Mouse (Mus musculus): ENCODE data around the gene Olfr435.
"Not testable (repeated sequence)": the region's sequence is repeated elsewhere in the genome, so short reads cannot be mapped to it uniquely, and the experiment has no call there.

Gene Olfr435

GRCm38 (mm10) chr6:43196781-43197180 is at the start of gene Olfr435:
Olfr435 (plus strand) TSS chr6:43197146.
- DNase-seq (ENCODE audit: low spot score), result no peak

GRCm38 (mm10) chr6:43159502-43159901 is 37.4 kb upstream of the Olfr435 start:
- DNase-seq (ENCODE audit: low spot score), result no peak

GRCm38 (mm10) chr6:43162982-43163381 is 34.0 kb upstream of the Olfr435 start, which contains the start of gene Olfr437:
Olfr437 (plus strand) TSS chr6:43163282.
- DNase-seq (ENCODE audit: low spot score), result no peak

GRCm38 (mm10) chr6:43167246-43167645 is 29.7 kb upstream of the Olfr435 start:
- no peak for DNase-seq (ENCODE audit: low spot score)

- DNase-seq (ENCODE audit: low spot score), result no peak
Observed at GRCm38 (mm10) chr6:43171840-43172239, 25.1 kb upstream of the Olfr435 start, which contains the start of gene Olfr13. Olfr13 (plus strand) TSS chr6:43172140.

- DNase-seq (ENCODE audit: low spot score), result no peak
Observed at GRCm38 (mm10) chr6:43178129-43178528, 18.8 kb upstream of the Olfr435 start.

GRCm38 (mm10) chr6:43178584-43179501 is 18.1 kb upstream of the Olfr435 start:
- no peak for DNase-seq (ENCODE audit: low spot score)

- DNase-seq (ENCODE audit: low spot score), result no peak
Observed at GRCm38 (mm10) chr6:43190986-43191385, 6.0 kb upstream of the Olfr435 start.

GRCm38 (mm10) chr6:43198094-43198493 is 1.1 kb downstream of the Olfr435 start:
- no peak for DNase-seq (ENCODE audit: low spot score)

- no peak for DNase-seq (ENCODE audit: low spot score)
Observed at GRCm38 (mm10) chr6:43202786-43203185, 5.8 kb downstream of the Olfr435 start.

- no peak for DNase-seq (ENCODE audit: low spot score)
Observed at GRCm38 (mm10) chr6:43205355-43205754, 8.4 kb downstream of the Olfr435 start.

- not testable (repeated sequence) for DNase-seq (ENCODE audit: low spot score)
Observed at GRCm38 (mm10) chr6:43212873-43213272, 15.9 kb downstream of the Olfr435 start, which contains the start of gene Olfr434. Olfr434 (plus strand) TSS chr6:43213021.

GRCm38 (mm10) chr6:43231255-43231654 is 34.3 kb downstream of the Olfr435 start, which contains the start of gene Olfr47:
Olfr47 (plus strand) TSS chr6:43231529.
- DNase-seq (ENCODE audit: low spot score), result not testable (repeated sequence)

- DNase-seq (ENCODE audit: low spot score), result no peak
Observed at GRCm38 (mm10) chr6:43242061-43242460, 45.1 kb downstream of the Olfr435 start.

- no peak for DNase-seq (ENCODE audit: low spot score)
Observed at GRCm38 (mm10) chr6:43247396-43247795, 50.5 kb downstream of the Olfr435 start.

GRCm38 (mm10) chr6:43252994-43253393 is 56.0 kb downstream of the Olfr435 start:
- DNase-seq (ENCODE audit: low spot score), result no peak
